Mouse (Mus musculus) embryonic facial prominence, embryonic 11.5 days (tissue): ENCODE data around the gene Mamstr. TPM values are rescaled to one million over a fixed set of nuclear protein-coding genes. Genes with fewer than 3 reads are reported as not detected.

Source experiments
- ATAC-seq: fragments of 200-750 bp; cut with Nextera tagmentation; replicated peaks from 2 replicates; pipeline ENCODE4 v1.8.0; 2017; ENCODE audit warnings: low read depth; ENCODE audit not compliant: insufficient number of reproducible peaks, low FRiP score, low TSS enrichment
- DNase-seq: peaks from one replicate; pipeline ENCODE4 v3.0.0-alpha.2; 2015; ENCODE audit warnings: low spot score
- H3K27ac ChIP-seq: fragments of 300-500 bp; sonication (generic); replicated peaks from 2 replicates; pipeline ENCODE4 v1.5.1; 2014; ENCODE audit warnings: mild to moderate bottlenecking, low read depth, low read length, control low read depth
- H3K27me3 ChIP-seq: fragments of 300-500 bp; sonication (generic); 2 replicates; pipeline ENCODE4 v1.6.1; 2014; ENCODE audit warnings: mild to moderate bottlenecking, low read length, moderate library complexity, mixed read lengths; ENCODE audit not compliant: control insufficient read depth, insufficient read depth
- H3K36me3 ChIP-seq: fragments of 300-500 bp; sonication (generic); replicated peaks from 2 replicates; pipeline ENCODE4 v1.6.1; 2014; ENCODE audit warnings: low read depth, mild to moderate bottlenecking, low read length, moderate library complexity, mixed read lengths; ENCODE audit not compliant: control insufficient read depth, insufficient read depth
- H3K4me1 ChIP-seq: fragments of 300-500 bp; sonication (generic); 2 replicates; pipeline ENCODE4 v1.6.1; 2014; ENCODE audit warnings: low read length, mixed read lengths; ENCODE audit not compliant: control insufficient read depth, insufficient read depth
- H3K4me2 ChIP-seq: fragments of 300-500 bp; sonication (generic); 2 replicates; pipeline ENCODE4 v1.6.1; 2014; ENCODE audit warnings: low read depth, mild to moderate bottlenecking, control low read depth, low read length, moderate library complexity
- H3K4me3 ChIP-seq: fragments of 300-500 bp; sonication (generic); 2 replicates; pipeline ENCODE4 v1.5.1; 2014; ENCODE audit warnings: low read depth, low read length, control low read depth
- H3K9ac ChIP-seq: fragments of 300-500 bp; sonication (generic); replicated peaks from 2 replicates; pipeline ENCODE4 v1.6.1; 2014; ENCODE audit warnings: mild to moderate bottlenecking, control low read depth, low read length
- H3K9me3 ChIP-seq: fragments of 300-500 bp; sonication (generic); replicated peaks from 2 replicates; pipeline ENCODE4 v1.6.1; 2016; ENCODE audit warnings: mild to moderate bottlenecking, low read length, inconsistent platforms, mixed read lengths; ENCODE audit not compliant: control insufficient read depth
- WGBS: fragments of 180-500 bp; shearing (Covaris S2); extraction: QIAGEN DNeasy Blood & Tissue Kit; methylation state at CpG from one replicate; pipeline ENCODE4 v1.1.7; 2014; 5-methylcytosine and 5-hydroxymethylcytosine counted together
- polyA plus RNA-seq: library from polyadenylated mRNA; unstranded; fragments of >200 nt; fragmentation: Nextera tagmentation; extraction: Ambion mirVana; gene quantifications from 2 replicates; pipeline ENCODE4 v1.2.1, GENCODE M21; 2014

Mamstr gene
- polyA plus RNA-seq, 1 experiment from 2014 or later: 1.8 TPM

- peaks cover 19% of the 10 kb centered on the region for H3K27me3 ChIP-seq
- no peak for ATAC-seq
- no peak overlapping the region for H3K9ac ChIP-seq
- H3K27ac ChIP-seq: no peak overlapping the region
- WGBS: 74% methylated on average over 23 of the region's 23 CpGs
- no peak overlapping the region for H3K4me3 ChIP-seq
- no peaks in the 10 kb centered on the region for H3K36me3 ChIP-seq
- no peak overlapping the region for H3K4me2 ChIP-seq
- H3K9me3 ChIP-seq: no peaks in the 10 kb centered on the region
- no peak for DNase-seq
- no peaks in the 10 kb centered on the region; the same call in 1 of the 2 replicates for H3K4me1 ChIP-seq
Measured at GRCm38 (mm10) chr7:45630064-45630907, 9.5 kb upstream of the Mamstr start.

GRCm38 (mm10) chr7:45632499-45632898 lies 7.3 kb upstream of the Mamstr start:
- Histone ChIP-seq H3K4me2 (peak overlapping the region; percentile 46), H3K36me3 (no peaks in the 10 kb centered on the region), H3K4me3 (peak overlapping the region; percentile 12; the same call in 1 of the 2 replicates), H3K27me3 (peaks cover 17% of the 10 kb centered on the region), H3K9ac (peak overlapping the region; percentile 54), H3K9me3 (no peaks in the 10 kb centered on the region), H3K4me1 (no peaks in the 10 kb centered on the region; the same call in 1 of the 2 replicates), H3K27ac (no peak overlapping the region)
- DNase-seq (peak; percentile 58), ATAC-seq (no peak)
- 13% methylated on average over 35 of the region's 35 CpGs for WGBS

- Histone ChIP-seq H3K9me3 (no peaks in the 10 kb centered on the region), H3K4me2 (no peak overlapping the region), H3K9ac (no peak overlapping the region), H3K4me1 (no peaks in the 10 kb centered on the region; the same call in 1 of the 2 replicates), H3K4me3 (no peak overlapping the region), H3K27ac (no peak overlapping the region), H3K27me3 (peaks cover 5% of the 10 kb centered on the region; the same call in 1 of the 2 replicates), H3K36me3 (no peaks in the 10 kb centered on the region)
- 90% methylated on average over 11 of the region's 11 CpGs for WGBS
- DNase-seq (no peak), ATAC-seq (no peak)
Measured at GRCm38 (mm10) chr7:45634946-45635681, 4.7 kb upstream of the Mamstr start.

GRCm38 (mm10) chr7:45635711-45636688 lies 3.8 kb upstream of the Mamstr start:
- Histone ChIP-seq H3K27me3 (peaks cover 5% of the 10 kb centered on the region; the same call in 1 of the 2 replicates), H3K4me3 (no peak overlapping the region), H3K27ac (no peak overlapping the region), H3K9me3 (no peaks in the 10 kb centered on the region), H3K4me1 (no peaks in the 10 kb centered on the region; the same call in 1 of the 2 replicates), H3K9ac (no peak overlapping the region), H3K4me2 (no peak overlapping the region), H3K36me3 (no peaks in the 10 kb centered on the region)
- 83% methylated on average over 15 of the region's 15 CpGs for WGBS
- DNase-seq: no peak
- ATAC-seq: no peak

- no peak overlapping the region for H3K9ac ChIP-seq
Measured at GRCm38 (mm10) chr7:45637710-45638109, 2.1 kb upstream of the Mamstr start.

GRCm38 (mm10) chr7:45638623-45639401 lies 965 bp upstream of the Mamstr start:
- Histone ChIP-seq H3K4me1 (no peaks in the 10 kb centered on the region), H3K9ac (no peak overlapping the region), H3K27me3 (no peaks in the 10 kb centered on the region), H3K9me3 (no peaks in the 10 kb centered on the region), H3K4me3 (0 out of 2 replicates have a peak overlapping the region, but pooled peaks have one; percentile 1), H3K27ac (no peak overlapping the region), H3K4me2 (peak overlapping the region; percentile 2; the same call in 1 of the 2 replicates), H3K36me3 (no peaks in the 10 kb centered on the region)
- WGBS: 17% methylated on average over 29 of the region's 29 CpGs
- ATAC-seq: peak; percentile 84
- DNase-seq: peak; percentile 99

More at GRCm38 (mm10) chr7:45637710-45638109, 2.1 kb upstream of the Mamstr start:
- DNase-seq: no peak
- ATAC-seq: no peak
- Histone ChIP-seq H3K4me3 (no peak overlapping the region), H3K9me3 (no peaks in the 10 kb centered on the region), H3K4me2 (no peak overlapping the region), H3K4me1 (no peaks in the 10 kb centered on the region), H3K27me3 (no peaks in the 10 kb centered on the region), H3K27ac (no peak overlapping the region), H3K36me3 (no peaks in the 10 kb centered on the region)
- 90% methylated on average over 6 of the region's 6 CpGs for WGBS
